Mouse (Mus musculus): ENCODE results near the gene Hipk2. TPM values are rescaled to one million over a fixed set of nuclear protein-coding genes. Genes with fewer than 3 reads are reported as not detected.

The Hipk2 gene
- 16.2 and 16.8 TPM in 2 replicates for polyA plus RNA-seq (2015; fragmentation: Nextera tagmentation; extraction: Ambion mirVana)

DNA sequence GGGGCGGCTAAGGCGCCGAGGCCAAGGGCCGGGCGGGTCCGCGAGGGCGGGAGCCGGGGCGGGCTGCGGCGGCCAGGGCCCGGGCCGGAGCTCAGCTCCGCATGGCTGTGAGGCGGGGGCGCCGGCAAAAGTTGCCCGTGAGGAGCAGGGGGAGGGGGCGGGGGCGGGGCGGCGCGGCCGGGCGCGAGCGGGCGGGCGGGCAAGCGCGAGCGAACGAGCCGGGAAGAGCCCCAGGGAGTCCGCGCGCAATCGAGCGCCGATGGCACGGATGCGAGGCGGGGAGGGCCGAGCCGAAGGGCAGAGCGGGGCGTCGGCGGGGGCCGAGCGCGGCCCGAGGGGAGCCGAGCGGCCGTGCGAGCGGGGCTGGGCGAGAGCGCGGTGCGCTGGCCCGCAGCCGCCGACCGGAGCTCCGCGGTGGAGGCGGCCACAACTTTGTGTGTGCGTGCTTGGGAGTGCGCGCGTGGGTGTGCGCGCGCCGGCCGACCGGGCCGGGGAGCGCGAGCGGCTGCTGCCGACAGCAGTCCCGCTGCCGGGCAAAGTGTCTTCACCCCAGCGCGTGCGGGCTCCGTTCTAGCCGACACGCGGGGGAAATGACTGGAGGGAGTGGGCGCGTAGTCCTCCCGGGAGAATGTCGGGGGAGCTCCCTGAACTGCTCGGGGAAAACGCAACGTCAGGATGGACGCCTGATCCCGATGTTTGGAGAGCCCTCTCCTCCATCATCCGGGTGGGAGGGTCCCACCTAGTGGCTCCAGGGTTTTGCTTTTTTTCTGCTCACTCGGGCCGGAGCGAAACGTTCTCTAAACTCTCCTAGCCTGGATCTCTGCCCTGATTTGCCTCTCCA, at the start of gene Hipk2:
Hipk2 (minus strand) TSS at position 95 of the 841 bp plus-strand sequence.

GRCm38 (mm10) chr6:38875258-38876070, 501 bp downstream of the Hipk2 start, which contains the start of gene Tbxas1:
Gene Tbxas1 (plus strand): TSS chr6:38875404.

DNA sequence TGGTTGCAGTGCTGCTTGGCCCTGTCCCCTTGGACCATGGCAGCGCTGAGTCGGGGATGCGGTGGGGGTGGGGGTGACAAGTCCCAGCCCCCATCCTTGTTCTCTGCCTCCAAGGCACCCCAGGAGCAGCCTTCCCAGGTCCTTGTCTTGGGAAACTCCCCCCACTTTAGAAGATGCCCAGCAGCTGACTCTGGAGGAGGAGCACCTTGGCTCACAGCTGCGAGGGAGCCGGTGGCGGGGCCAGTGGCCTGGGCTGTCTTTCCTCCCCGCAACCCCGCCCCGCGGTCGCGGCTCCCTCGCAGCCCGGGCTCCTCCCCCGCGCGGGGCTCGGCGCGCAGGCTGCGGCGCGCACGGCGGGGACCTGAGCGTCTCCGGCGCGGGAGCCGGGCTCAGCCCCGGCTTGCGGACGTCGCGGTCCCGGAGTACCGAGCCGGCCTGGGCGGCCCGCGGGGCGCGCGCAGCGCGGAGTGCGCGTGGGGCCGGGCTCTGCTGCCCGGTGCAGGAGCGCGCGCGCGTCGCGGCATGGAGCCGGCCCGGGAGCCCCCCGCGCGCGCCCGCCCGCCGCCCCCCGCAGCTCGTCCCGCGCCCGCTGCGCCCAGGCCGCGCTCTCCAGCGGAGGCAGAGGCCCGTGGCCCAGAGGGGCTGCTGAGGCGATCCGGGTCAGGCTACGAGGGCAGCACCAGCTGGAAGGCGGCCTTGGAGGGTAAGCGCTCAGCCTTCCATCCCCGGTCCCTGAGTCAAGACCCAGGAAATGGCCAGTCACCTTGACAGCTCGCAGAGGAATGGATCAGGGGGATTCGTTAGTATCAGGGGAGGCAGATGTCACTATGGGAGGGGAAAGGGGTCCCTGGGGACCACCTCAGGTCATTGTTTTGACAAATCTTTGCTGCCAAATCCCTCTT, 213.0 kb downstream of the Hipk2 start, which contains the start of gene Clec2l:
Clec2l (plus strand) TSS at position 356 of the 902 bp plus-strand sequence.

Other genes starting within 250 kb of the Hipk2 start
- gene Klrg2, start 238.9 kb downstream of the Hipk2 start, polyA plus RNA-seq (2015; fragmentation: Nextera tagmentation; extraction: Ambion mirVana): 0.07 and 0.10 TPM in 2 replicates
- 0.54 and 0.96 TPM in 2 replicates for gene Clec2l, start 213.1 kb downstream of the Hipk2 start, polyA plus RNA-seq (2015; fragmentation: Nextera tagmentation; extraction: Ambion mirVana)
- 6.9 and 9.0 TPM in 2 replicates for gene Tbxas1, start 761 bp downstream of the Hipk2 start, polyA plus RNA-seq (2015; fragmentation: Nextera tagmentation; extraction: Ambion mirVana)
- gene Parp12, start 242.2 kb upstream of the Hipk2 start, polyA plus RNA-seq (2015; fragmentation: Nextera tagmentation; extraction: Ambion mirVana): 5.8 and 8.6 TPM in 2 replicates